7 mouse cellular contexts compared by ENCODE assay signal in genomic region chr14:79587852-79588229, GRCm38 (mm10). TPM values are rescaled to one million over a fixed set of nuclear protein-coding genes. Genes with fewer than 3 reads are reported as not detected.
DNase-seq lines count a peak whose midpoint lies in the region; ATAC-seq lines count a peak whose summit lies in the region.

No protein-coding gene starts in this region.

- H3K36me3 ChIP-seq in neural tube, embryonic 11.5 days (ENCODE audit: control insufficient read depth, insufficient read depth, low read length), result no peaks in the 10 kb centered on the region
- H3K36me3 ChIP-seq in limb, embryonic 11.5 days (ENCODE audit: control insufficient read depth, insufficient read depth, low read length), result no peaks in the 10 kb centered on the region
- peaks cover 3% of the 10 kb centered on the region; the same call in 1 of the 2 replicates for H3K36me3 ChIP-seq in stomach, embryonic 15.5 days

- H3K4me3 ChIP-seq in neural tube, embryonic 11.5 days (ENCODE audit: low read depth, low read length), result peak overlapping the region; percentile 56
- H3K4me3 ChIP-seq in limb, embryonic 11.5 days (ENCODE audit: low read depth, low read length), result peak overlapping the region; percentile 68
- H3K4me3 ChIP-seq in stomach, embryonic 15.5 days (replicated peaks), result peak overlapping the region; percentile 73

- H3K9ac ChIP-seq in neural tube, embryonic 11.5 days (ENCODE audit: low read length), result peak overlapping the region; percentile 64
- peak overlapping the region; percentile 76 for H3K9ac ChIP-seq in limb, embryonic 11.5 days (ENCODE audit: low read length)
- H3K9ac ChIP-seq in stomach, embryonic 15.5 days, result peak overlapping the region; percentile 69

- no peaks in the 10 kb centered on the region for H3K9me3 ChIP-seq in neural tube, embryonic 11.5 days (ENCODE audit: control insufficient read depth, low read length)
- H3K9me3 ChIP-seq in limb, embryonic 11.5 days (ENCODE audit: control insufficient read depth, low read length), result no peaks in the 10 kb centered on the region
- H3K9me3 ChIP-seq in stomach, embryonic 15.5 days, result no peaks in the 10 kb centered on the region

- H3K27ac ChIP-seq in neural tube, embryonic 11.5 days (ENCODE audit: low read depth, low read length), result peak overlapping the region; percentile 81; the same call in 1 of the 2 replicates
- peak overlapping the region; percentile 52; the same call in 1 of the 2 replicates for H3K27ac ChIP-seq in limb, embryonic 11.5 days (replicated peaks; ENCODE audit: low read depth, low read length)
- peak overlapping the region; percentile 97 for H3K27ac ChIP-seq in stomach, embryonic 15.5 days

- peak; percentile 31 for ATAC-seq in neural tube, embryonic 11.5 days (ENCODE audit: insufficient read depth, low FRiP score, low TSS enrichment)
- peak; percentile 45 for ATAC-seq in erythroblast, adult 5-6 weeks (replicated peaks; ENCODE audit: low FRiP score, poor library complexity, severe bottlenecking)
- ATAC-seq in limb, embryonic 11.5 days (ENCODE audit: insufficient number of reproducible peaks, low FRiP score, low TSS enrichment, low read depth), result peak; percentile 26; the same call in 1 of the 2 replicates
- ATAC-seq in stomach, embryonic 15.5 days (ENCODE audit: insufficient read depth, low FRiP score, low read depth), result peak; percentile 11
- no peak for ATAC-seq in monocyte, adult 5-6 weeks (replicated peaks; ENCODE audit: insufficient number of reproducible peaks, low FRiP score, low TSS enrichment, poor library complexity, severe bottlenecking)

- DNase-seq in neural tube, embryonic 11.5 days (ENCODE audit: low spot score), result no peak
- DNase-seq in neural tube, embryonic 10.5 days (ENCODE audit: extremely low spot score, low spot score), result no peak
- DNase-seq in limb, embryonic 11.5 days (ENCODE audit: low spot score), result no peak
- DNase-seq in ovary, adult 18-20 months (ENCODE audit: low spot score), result no peak

- no peaks in the 10 kb centered on the region for H3K27me3 ChIP-seq in neural tube, embryonic 11.5 days (ENCODE audit: control insufficient read depth, insufficient read depth, low read length)
- H3K27me3 ChIP-seq in limb, embryonic 11.5 days (ENCODE audit: control insufficient read depth, insufficient read depth, low read length), result no peaks in the 10 kb centered on the region
- no peaks in the 10 kb centered on the region for H3K27me3 ChIP-seq in stomach, embryonic 15.5 days (replicated peaks)

- peak overlapping the region; percentile 73 for H3K4me2 ChIP-seq in neural tube, embryonic 11.5 days (ENCODE audit: low read depth)
- peak overlapping the region; percentile 71 for H3K4me2 ChIP-seq in limb, embryonic 11.5 days (ENCODE audit: low read depth, severe bottlenecking)
- peak overlapping the region; percentile 72 for H3K4me2 ChIP-seq in stomach, embryonic 15.5 days

- WGBS in neural tube, embryonic 11.5 days, result under 1% methylated on average over 9 of the region's 9 CpGs
- 1% methylated on average over 9 of the region's 9 CpGs for WGBS in limb, embryonic 11.5 days
- WGBS in stomach, embryonic 15.5 days, result under 1% methylated on average over 9 of the region's 9 CpGs

- H3K4me1 ChIP-seq in neural tube, embryonic 11.5 days (ENCODE audit: control insufficient read depth, insufficient read depth, low read length), result peaks cover 9% of the 10 kb centered on the region
- H3K4me1 ChIP-seq in limb, embryonic 11.5 days (ENCODE audit: control insufficient read depth, insufficient read depth, low read length), result no peaks in the 10 kb centered on the region
- H3K4me1 ChIP-seq in stomach, embryonic 15.5 days, result peaks cover 6% of the 10 kb centered on the region

RNA-seq across cellular contexts. Expression of gene Sugt1, which starts 0.3 kb away (rescaled TPM):
- polyA plus RNA-seq in neural tube, embryonic 11.5 days (2014; fragmentation: Nextera tagmentation; extraction: Ambion mirVana), result 153 and 156 TPM in 2 replicates
- 46.9 and 56.4 TPM in 2 replicates for total RNA-seq in erythroblast, adult 5-6 weeks (2015; ENCODE audit: low replicate concordance)
- 30.9 and 44.0 TPM in 2 replicates for total RNA-seq in erythroblast, adult 5-6 weeks (2017; ENCODE audit: low replicate concordance)
- polyA plus RNA-seq in limb, embryonic 11.5 days (2014; fragmentation: Nextera tagmentation; extraction: Ambion mirVana), result 161 and 165 TPM in 2 replicates
- 105 and 111 TPM in 2 replicates for polyA plus RNA-seq in stomach, embryonic 15.5 days (2015; fragmentation: Nextera tagmentation; extraction: Ambion mirVana)
- 144 to 198 TPM (median 182 TPM) in 3 replicates for total RNA-seq in monocyte, adult 5-6 weeks (2017)
